Mouse (Mus musculus) common myeloid progenitor, adult 5-6 weeks (primary cell): ENCODE measurements at regions not wholly inside any gene's neighbourhood (a gene's known extent, or its start where the extent isn't known, plus 50 kb on each side); places are given as distances from the start of the nearest gene placed in this dataset.

Experiments
- ATAC-seq: replicated peaks from 2 replicates; pipeline ENCODE4 v1.8.0; 2016; ENCODE audit warnings: low read depth, mild to moderate bottlenecking, moderate TSS enrichment, inconsistent platforms; ENCODE audit not compliant: poor library complexity, severe bottlenecking

DNA sequence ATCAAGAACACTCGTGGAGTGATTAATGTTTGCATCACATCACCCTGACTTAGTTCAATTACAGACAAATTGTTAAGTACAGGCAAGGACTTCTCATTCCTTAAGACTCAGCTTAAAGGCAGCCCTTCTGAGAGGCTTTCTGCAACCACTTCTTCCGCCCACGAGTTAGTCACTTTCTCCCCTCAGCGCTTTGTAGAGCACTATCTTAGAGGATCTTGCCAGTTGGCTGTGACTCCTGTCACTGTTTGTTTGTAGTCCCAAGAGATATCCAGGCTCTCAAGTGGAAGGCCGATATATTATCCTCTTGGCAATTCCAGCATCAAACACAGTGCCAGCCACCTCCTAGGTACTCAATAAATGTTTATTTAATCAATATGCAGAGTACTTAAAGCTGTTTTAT, 532.1 kb upstream of the Gm26657 start:
- ATAC-seq, result no peak

DNA sequence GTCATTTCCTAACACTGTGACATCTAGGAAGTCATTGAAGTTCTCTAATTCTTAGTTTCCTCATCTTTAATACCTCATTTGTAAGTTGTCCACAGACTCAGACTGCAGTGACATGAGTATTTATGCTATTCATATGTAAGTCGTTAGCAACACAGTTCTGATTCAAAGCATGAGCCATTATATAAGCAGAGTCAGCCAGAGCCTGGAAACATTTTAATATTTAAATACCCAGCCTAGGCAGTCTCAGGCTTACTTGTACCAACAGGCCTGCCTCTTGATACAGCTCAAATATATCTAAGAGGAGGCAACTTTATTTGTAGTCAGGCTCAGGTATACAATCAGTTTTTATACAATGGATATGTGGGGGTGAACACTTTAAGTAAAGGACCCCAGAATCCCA, 534.8 kb upstream of the Gm26657 start:
- no peak for ATAC-seq

DNA sequence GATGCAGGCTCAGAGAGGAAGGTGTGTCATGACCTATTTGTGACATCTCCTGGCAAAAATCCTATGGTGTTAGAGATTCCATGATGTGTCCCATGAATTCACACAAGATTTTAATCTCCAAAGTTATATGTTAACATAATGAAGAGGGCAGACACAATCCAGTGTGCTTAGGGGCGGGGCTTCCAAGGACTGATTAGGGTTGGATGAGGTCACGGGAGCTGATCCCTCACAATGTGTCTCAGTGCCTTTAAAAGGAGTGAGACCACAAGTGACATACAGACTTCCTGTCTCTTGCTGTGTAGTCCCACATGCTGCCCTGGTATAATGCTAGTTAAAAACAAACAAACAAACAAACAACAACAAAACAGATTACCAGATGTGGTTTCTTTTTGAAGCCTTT, 546.5 kb upstream of the Gm26657 start:
- ATAC-seq, result no peak

DNA sequence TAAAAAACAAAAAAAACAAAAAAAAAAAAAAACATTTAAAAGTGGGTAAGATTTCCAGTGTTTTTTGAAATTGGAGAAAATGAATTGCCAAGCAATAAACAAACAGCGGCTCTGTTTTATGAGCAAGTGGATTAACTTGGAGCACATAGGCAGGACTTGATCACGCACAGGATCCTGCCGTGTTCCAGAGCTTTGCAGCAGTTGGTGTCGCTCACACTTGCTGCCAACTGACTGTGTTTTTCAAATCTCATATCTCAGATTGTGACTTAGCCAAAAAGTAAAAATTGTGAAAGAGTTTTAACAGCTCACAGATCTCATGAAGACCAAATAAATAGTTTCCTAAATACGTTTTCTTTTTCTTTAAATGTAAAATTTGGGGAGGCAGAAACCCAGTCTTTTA, 547.4 kb upstream of the Gm26657 start:
- ATAC-seq, result no peak

DNA sequence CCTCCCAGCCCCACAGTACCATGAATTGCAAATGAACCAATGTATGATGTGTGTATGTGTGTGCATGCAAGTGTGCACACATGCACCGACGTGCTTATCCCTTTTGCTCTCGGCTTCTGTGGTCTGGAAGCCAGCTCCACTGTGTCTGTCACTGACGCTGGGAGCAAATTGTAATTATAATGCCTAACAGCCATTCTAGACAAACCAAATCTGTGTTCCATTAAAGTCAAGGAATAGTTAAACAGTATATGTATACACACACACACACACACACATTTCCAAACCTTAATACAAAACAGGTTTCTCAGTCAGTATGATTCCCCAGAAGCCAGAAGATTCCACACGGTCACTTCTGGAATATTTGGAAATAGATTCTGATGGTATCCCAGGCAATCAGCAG, 560.3 kb upstream of the Gm26657 start:
- no peak for ATAC-seq

DNA sequence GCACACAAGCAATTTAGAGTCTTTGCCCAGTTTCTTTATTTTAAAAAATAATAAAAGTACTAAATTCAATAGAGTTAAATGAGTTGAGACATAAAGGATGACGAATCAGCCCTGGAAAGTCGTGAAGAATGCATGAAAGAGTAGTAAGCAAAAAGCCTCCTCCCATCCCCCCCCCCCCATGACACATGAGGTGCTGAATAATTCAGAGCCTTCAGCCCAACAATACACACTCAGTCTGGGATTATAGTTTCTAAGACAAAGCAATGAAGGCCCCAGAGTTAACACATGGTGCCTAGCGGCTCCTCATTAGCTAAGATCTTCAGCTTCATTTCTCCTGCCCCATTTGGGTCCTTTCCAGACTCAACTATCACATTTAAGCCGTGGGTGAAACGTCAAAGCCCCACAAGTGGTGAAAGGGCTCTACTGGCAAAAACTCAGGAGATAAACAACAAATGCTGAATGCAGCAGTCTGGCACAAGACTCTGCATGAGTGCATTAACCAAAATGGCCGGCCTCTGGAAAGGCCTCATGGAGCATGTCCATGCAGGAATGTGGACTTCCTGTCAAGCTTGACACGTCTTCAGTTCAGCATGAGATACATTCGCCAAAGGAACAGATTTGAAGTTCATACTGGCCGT, 560.9 kb upstream of the Gm26657 start:
- no peak for ATAC-seq

DNA sequence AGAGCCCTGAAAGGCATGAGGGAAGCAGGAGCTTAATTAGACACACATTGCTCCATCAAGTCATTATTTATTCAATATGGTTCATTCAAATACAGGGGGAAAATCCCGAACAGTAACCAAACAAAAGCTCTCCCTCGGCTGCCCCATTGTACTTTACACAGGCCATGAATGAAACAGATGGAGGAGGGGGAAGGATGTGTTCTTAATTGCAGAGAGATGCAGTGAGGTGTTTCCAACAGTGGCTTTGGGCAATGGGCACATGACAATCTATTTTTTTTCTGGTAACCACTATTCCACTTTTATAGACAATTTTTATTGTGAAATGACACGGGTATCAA, 578.6 kb upstream of the Gm26657 start:
- ATAC-seq, result no peak

DNA sequence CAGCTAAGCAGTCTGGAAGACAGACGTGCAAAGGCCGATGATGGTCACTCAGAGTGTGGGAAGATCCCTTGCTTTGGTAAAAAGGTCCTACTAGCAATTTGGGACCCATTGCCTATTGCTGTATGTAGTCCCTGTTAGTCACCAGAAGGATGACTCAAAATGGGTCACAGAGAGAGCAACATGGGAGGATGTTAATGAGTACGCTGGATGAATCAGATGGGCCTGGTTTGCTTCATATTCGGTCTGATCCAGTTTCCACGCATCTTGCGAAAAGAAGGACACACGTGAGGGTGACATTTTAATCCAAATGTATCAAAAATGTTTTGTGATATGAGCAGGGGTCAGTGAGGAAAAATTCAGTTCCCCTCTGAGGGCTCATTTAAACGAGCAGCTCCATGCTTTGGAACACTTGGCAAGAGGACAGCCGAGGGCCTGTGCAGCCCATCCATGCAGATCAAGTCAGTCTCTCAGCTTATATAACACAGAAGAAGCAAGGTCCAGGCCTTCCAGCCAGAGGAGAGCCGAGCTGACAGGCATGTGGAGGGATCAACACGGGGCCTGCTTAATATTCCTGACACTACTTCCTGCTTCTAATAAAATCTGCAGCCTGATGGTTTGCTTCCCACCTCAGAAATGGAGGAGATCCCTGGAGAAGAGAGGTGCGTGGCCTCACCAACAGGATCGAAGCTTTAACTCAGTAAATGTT, 579.2 kb upstream of the Gm26657 start:
- ATAC-seq, result no peak

DNA sequence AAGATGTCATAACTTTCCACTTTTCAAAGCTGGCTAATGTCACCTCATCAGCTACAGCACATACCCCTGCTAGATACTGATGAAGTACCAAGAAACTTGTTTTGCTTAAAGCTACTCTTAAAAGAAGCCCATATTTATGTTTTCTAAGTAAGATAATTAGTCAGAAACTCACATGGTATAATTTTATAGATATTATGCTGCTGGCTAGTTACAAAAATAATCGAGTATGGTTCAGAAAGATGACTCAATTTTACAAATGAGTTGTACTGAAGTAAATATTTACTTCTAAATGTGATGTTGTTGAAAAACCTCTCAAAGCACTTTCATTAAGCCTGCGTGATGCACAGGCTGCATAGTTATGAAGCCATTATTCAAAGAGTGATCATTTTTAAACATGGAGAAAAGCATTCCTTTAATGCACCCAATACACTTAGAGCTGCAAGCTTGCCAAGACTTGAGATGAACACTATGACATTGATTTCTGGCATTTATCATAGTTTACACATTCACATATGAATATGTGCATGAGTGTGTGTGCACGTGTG, 582.3 kb upstream of the Gm26657 start:
- no peak for ATAC-seq

DNA sequence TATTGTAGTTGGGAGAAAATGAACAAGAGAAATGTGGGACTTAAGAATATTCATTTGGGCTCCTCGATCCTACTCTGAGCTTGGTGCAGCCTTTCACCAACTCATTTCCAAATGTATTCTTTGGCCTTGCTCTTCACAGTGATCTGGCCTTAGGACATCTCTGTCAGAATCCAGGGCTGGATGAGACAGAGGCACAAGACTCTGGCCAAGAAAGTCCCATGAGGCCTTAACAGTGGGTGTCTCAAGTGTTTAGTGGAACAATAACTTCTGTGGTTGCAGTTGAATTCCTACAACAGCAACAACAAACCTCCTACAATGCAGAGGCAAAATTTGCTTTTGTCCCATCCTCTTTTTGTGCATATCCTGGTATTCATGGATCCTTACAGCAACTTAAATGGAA, 589.2 kb upstream of the Gm26657 start:
- no peak for ATAC-seq

DNA sequence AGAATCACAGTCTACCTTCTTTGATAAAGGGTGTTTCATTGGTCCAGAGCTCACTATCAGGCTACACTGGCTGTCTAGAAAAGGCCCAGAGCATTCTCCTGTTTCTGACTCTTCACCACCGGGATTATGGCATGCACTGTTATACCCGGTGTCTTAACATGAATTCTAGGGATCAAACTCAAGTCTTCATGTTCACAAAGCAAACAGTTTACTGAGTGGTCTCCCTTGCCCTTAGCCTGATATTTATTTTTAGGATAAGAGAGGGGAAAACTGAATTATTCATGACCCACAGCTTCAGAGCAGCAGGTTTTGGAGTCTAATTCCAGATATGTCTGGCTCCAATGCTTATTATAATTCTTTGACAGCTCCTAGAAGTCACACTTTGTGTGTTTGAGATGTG, 596.0 kb upstream of the Gm26657 start:
- no peak for ATAC-seq

DNA sequence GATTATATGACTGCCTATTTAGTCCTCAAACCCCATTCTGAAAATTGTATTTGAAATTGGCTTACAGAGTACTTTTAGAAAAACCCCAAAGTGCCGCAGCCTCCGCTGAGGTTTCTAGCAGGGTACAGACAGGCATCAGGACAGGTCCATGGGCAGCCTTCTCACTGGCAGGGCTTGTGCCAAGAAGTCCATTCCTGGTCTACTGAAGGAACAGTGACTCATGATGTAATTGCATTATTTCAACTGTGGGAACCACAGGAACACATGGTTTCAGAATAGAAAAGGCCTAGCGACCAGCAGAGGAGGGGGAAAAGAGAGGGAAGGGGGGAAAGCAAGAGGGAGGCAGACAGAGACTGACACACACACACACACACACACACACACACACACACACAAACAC, 603.0 kb upstream of the Gm26657 start:
- no peak for ATAC-seq

DNA sequence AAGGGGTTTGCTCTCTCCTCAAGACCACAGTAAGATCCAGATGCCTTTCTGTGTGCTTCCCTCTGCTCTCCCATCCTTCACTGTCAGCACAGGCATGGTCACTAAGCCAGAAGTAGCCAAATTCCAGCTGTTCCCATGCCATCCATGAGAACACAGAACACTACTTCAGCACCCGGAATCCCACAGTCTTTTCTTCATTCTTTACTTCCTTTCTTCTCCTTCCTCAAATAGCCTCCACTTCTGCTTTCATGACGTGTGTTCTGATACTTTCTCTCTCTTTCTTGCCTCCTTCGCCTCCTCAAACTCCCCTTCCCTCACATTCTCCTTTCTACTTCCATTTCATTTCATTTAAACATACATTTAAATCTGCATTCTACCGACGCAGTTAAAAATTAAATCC, 602.1 kb upstream of the Klf4 start:
- ATAC-seq, result no peak

DNA sequence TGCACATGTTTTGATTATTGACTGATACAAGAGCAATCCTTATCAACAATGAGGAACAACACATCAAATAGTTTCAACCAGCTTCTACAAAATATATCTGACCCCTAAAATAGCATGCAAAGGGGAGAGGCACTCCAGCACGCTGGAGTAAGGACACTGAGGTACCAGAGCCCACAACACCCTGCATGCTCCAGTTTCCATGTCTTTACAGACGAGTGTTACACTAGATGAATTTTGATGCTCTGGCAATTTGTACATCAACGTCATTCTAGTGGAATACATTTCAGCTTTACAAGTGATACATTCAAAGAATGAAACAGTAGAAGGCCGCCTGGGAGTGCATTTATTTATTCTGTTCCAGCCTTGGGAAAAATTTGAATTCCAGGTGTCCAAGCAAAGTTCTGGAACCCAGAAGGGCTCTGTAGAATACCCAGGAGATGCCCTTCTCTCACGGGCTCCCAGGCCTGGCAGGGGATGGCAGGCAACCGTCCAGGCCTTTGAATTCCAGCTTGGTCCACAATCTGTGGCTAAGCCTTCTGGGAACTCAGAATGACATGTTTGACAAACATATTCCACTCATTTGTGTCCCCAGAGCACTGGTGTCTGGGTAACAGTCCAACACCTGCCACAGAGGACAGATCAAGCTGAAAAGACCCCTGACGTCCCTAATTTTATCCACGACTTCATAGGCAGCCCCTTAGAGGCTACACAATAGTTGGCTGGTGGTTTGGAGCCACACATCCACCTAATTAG, 595.6 kb upstream of the Klf4 start:
- ATAC-seq, result no peak

DNA sequence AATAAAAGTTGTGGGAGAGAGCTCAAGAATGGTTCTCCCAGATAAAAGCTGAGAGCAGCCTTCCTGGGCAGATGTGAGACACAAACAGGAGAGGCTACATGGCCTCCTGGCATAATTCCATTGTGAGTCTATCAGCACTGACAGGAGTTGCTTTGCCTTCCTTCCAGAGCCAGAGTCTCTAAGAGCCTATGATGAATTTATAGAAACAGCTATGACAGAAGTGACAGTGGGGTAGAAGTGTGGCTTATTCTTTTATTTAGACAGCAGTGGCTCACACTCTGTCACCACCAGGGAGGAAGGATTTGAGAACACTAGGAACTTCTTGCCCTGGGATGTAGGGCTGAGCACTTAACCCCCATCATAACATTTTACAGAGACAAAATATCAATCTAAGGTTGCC, 592.2 kb upstream of the Klf4 start:
- peak; percentile 62 for ATAC-seq

DNA sequence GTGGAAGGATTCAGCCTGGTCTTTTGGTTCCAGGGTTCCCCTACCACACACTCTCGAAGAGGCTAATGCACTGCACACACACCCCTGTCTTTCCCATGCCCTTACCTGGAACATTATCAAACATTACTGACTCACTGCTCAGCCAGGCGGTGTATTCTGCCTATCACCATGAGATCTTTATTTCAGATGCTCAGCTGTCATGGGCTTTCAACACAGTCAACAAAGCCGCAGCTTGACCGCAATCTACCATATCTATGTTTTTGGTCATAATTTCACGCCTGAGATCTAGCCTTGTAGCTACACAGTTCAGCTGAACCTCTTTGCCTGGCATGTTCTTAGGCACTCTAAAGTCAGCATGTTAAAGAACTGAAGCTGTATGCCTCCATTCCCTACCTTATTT, 589.9 kb upstream of the Klf4 start:
- no peak for ATAC-seq

DNA sequence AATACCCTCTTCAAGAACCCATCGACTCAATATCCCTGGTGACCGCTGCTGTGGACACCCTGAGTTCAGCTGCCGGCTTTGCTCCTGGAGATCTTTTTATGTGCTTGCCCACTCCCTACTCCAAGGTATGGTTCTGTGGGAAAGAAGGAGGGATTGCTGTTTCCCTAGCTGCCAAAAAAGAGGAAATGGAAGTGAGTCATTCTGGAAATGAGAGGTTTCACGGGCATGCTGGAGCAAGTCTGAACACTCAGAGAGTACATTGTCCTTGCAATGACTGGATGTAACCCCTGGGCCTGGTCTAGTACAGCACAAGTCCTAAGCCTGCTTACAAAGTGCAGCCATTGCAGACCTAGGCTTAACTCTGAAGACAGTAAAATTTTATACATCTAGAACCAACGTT, 589.4 kb upstream of the Klf4 start:
- ATAC-seq, result no peak

DNA sequence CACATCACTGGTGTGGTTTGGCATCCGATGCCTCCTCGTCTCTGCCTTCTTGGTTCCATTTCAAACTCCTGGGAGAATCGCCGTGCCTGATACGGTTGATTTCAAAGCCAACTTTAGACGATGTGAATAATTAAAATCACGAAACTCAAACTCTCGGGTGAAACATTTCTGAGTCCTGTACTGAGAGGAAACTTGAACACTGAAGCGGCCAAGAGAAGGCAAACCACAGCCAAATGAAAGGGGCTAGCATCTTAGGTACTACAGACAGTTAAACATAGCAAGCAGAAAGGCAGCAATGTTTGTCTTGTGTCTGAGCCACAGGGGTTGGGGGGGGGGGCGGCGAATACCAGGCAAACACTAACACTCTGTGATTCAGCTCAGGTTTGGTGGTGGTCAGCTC, 588.1 kb upstream of the Klf4 start:
- ATAC-seq, result no peak

DNA sequence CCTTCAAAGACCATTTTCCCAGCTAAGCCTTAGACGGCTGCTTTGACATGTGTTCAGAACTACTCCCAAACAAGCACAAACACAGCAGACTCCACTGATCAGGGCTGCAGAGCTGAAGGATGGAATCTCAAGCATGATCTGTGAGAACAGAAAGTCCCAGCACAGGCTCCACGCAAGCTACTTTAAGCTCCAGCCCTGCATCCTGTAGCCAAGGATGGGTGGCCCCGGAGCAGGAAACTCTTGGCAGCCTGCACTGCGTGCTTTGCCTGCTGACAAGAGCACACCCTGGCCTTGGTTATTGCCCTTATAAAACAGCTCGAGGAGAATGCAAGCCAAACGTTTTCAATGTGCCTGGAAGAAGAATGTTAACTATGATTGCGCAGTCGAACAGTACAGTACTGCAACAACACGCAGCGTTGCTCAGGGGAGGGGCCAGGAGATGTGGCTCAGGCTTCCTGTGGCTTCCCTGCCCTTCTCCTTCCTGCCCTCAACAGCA, 581.5 kb upstream of the Klf4 start:
- peak; percentile 95 for ATAC-seq

DNA sequence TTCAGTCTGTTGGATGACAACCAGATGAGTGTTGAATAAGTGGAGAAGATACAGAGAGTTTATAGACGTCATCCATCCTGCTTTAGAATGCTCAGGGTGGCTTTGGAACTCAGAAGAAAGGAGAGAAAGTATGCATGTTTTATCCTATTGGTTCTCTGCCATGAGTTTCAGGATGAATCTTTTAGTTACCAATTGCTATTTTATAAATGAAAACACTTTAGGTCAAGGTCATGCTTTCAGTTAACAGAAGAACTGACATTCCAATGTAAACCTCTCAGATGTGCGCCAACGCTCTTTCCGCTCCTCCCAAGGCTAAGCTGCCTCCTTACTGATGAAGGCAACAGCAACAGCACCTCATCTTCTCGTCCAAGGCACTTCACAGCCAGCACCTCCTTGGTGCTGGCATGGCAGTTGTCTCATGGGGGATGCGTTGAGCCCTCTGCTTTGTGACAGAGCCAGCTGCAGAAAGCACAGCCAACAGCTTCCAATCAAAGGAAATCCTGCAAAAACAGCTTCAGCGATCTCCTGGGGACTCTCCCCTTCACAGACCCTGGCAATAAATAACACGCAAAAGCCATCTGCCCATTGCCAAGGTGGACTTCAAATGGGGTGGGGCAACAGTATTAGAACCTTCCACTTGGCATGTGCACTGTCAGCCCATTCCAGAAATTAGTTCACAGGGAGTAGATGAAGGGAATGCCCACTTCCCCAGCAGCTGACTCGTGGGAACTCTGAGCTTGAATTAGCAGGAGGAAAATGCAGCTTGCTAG, 580.9 kb upstream of the Klf4 start:
- no peak for ATAC-seq

DNA sequence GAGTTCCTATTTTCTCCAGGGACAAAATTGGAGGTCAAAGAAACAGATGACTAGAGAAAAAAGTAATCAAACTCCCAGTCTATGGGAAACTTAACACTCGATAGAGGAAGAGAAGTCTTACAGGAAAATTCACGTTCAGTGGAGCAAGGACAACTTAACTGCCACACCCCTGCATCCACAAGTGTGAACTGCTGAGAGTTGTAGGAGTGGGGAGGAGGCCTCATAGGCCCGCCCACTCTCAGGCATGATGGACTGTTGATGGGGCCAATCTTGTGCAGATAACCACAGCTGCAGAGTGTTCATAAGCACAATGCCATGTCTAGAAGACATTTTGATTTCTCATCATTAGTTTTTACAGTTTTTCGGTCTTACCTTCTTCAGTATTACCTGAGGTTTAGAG, 574.7 kb upstream of the Klf4 start:
- no peak for ATAC-seq
